Mouse (Mus musculus) midbrain, embryonic 16.5 days (tissue): ENCODE measurements around the gene Lpcat2b. TPM values are rescaled to one million over a fixed set of nuclear protein-coding genes. Genes with fewer than 3 reads are reported as not detected.

Experiments
- ATAC-seq: fragments of 200-750 bp; cut with Nextera tagmentation; 2 replicates; pipeline ENCODE4 v1.8.0; 2017; ENCODE audit warnings: moderate TSS enrichment
- H3K27ac ChIP-seq: fragments of 300-500 bp; sonication (generic); 2 replicates; pipeline ENCODE4 v1.5.1; 2014; ENCODE audit warnings: mild to moderate bottlenecking, low read length, mixed read lengths
- H3K27me3 ChIP-seq: fragments of 300-500 bp; sonication (generic); 2 replicates; pipeline ENCODE4 v1.6.1; 2014; ENCODE audit warnings: low read depth, low read length, mixed read lengths; ENCODE audit not compliant: control insufficient read depth, insufficient read depth
- H3K36me3 ChIP-seq: fragments of 300-500 bp; sonication (generic); 2 replicates; pipeline ENCODE4 v1.6.1; 2014; ENCODE audit warnings: mild to moderate bottlenecking, low read length, moderate library complexity, mixed read lengths; ENCODE audit not compliant: control insufficient read depth, insufficient read depth
- H3K4me1 ChIP-seq: fragments of 300-500 bp; sonication (generic); 2 replicates; pipeline ENCODE4 v1.6.1; 2014; ENCODE audit warnings: mild to moderate bottlenecking, low read length, mixed read lengths; ENCODE audit not compliant: control insufficient read depth, insufficient read depth
- H3K4me2 ChIP-seq: fragments of 300-500 bp; sonication (generic); 2 replicates; pipeline ENCODE4 v1.6.1; 2014; ENCODE audit warnings: mild to moderate bottlenecking, low read length, mixed read lengths
- H3K4me3 ChIP-seq: fragments of 300-500 bp; sonication (generic); 2 replicates; pipeline ENCODE4 v1.5.1; 2014; ENCODE audit warnings: low read depth, mild to moderate bottlenecking, low read length, moderate library complexity, mixed read lengths
- H3K9ac ChIP-seq: fragments of 300-500 bp; sonication (generic); 2 replicates; pipeline ENCODE4 v1.6.1; 2014; ENCODE audit warnings: low read depth, low read length, mixed read lengths
- H3K9me3 ChIP-seq: fragments of 300-500 bp; sonication (generic); replicated peaks from 2 replicates; pipeline ENCODE4 v1.6.1; 2014; ENCODE audit warnings: mild to moderate bottlenecking, low read length, mixed read lengths; ENCODE audit not compliant: control insufficient read depth, poor library complexity, severe bottlenecking
- WGBS: fragments of 180-500 bp; shearing (Covaris S2); extraction: QIAGEN DNeasy Blood & Tissue Kit; methylation state at CpG from one replicate; pipeline ENCODE4 v1.1.7; 2014; 5-methylcytosine and 5-hydroxymethylcytosine counted together
- polyA plus RNA-seq: library from polyadenylated mRNA; unstranded; fragments of >200 nt; fragmentation: Nextera tagmentation; extraction: Ambion mirVana; gene quantifications from 2 replicates; pipeline ENCODE4 v1.2.1, GENCODE M21; 2015

The Lpcat2b gene
- polyA plus RNA-seq, 1 experiment from 2014 or later = not detected

DNA sequence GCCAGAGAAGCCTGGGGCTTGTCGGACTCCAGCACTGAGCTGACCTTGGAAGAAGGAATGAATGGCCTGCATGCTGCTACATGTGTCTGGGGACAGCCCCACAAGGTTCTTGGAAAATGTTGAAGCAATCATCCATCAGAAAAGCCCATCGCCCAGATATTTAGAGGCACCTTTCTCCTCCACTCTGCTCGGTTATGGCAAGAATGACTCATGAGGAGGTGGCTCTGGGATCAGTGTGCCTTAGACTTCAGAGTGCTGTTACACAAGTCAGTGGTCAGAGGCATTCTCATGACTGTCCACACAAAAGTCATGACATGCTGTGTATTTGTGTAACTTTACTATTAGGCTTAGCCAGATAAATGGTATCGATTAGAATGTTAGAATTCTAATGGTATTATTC, 35.7 kb downstream of the Lpcat2b start:
- Histone ChIP-seq H3K36me3 (no peaks in the 10 kb centered on the region), H3K4me3 (no peak overlapping the region), H3K27me3 (no peaks in the 10 kb centered on the region), H3K4me2 (no peak overlapping the region), H3K4me1 (no peaks in the 10 kb centered on the region), H3K9me3 (no peaks in the 10 kb centered on the region), H3K27ac (no peak overlapping the region), H3K9ac (no peak overlapping the region)
- ATAC-seq = no peak
- 62% methylated on average over 4 of the region's 4 CpGs for WGBS

DNA sequence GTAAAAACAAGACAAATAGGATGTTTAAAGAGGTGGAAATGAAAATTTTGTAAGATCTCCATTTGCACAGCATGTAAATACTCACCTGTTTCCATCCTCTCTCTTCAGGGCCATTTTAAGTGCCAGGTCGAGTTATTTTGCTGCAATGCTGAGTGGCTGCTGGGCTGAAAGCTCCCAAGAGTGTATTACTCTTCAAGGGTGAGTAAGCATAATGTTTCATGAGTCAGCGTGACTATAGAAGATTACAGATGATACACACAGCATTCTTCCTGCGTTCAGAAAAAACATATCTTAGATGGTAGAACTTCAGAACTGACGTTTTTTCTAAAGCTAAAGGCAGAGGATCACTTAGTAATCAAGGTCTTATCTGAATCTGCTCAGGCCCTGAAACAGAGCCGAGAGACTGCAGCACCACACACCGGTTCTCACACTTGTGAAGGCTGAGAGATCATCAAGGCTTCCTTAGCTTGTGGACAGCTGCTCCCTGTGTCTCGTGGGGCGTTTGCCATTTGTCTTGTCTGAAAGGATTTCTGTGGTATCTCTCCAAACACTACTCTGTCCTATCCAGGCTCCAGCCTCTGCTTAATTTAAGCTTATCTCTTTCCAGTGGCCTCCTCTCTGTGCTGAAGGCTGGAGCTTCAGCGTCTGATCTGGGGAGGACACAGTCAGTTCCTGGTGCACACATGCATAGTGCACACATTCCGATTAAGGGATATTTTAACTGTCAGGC, 39.4 kb downstream of the Lpcat2b start:
- Histone ChIP-seq H3K4me1 (no peaks in the 10 kb centered on the region), H3K9me3 (no peaks in the 10 kb centered on the region), H3K27ac (no peak overlapping the region), H3K4me3 (no peak overlapping the region), H3K4me2 (no peak overlapping the region), H3K27me3 (no peaks in the 10 kb centered on the region), H3K9ac (no peak overlapping the region), H3K36me3 (no peaks in the 10 kb centered on the region)
- no peak for ATAC-seq
- 73% methylated on average over 10 of the region's 10 CpGs for WGBS

DNA sequence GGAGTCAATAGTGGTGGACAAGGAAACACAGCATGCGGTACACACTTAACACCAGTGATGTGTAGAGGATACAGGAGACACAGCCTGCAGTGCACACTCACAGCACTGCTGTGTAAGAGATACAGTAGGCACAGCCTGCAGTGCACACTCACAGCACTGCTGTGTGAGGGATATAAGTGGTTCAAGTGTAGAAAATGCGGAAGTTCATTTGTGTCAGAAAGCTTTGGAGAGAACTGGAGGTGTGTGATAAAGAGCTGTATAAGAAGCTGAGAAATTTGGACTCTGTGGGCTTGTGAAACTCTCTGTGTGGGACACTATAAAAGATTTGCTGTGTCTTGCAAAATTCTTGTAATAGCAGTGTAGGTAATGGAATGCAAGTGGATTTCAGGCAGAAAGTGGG, 48.8 kb downstream of the Lpcat2b start:
- ATAC-seq = no peak

More for the DNA sequence above, 48.8 kb downstream of the Lpcat2b start:
- H3K27me3 ChIP-seq = no peaks in the 10 kb centered on the region
- no peaks in the 10 kb centered on the region for H3K9me3 ChIP-seq
- no peak overlapping the region for H3K27ac ChIP-seq
- H3K36me3 ChIP-seq = no peaks in the 10 kb centered on the region
- H3K4me2 ChIP-seq = no peak overlapping the region
- H3K4me1 ChIP-seq = no peaks in the 10 kb centered on the region
- H3K9ac ChIP-seq = no peak overlapping the region
- 94% methylated on average over 2 of the region's 2 CpGs for WGBS
- no peak overlapping the region for H3K4me3 ChIP-seq

Other genes starting within 250 kb of the Lpcat2b start
- 3.5 and 4.3 TPM in 2 replicates for gene Tgfbr3, start 141.9 kb upstream of the Lpcat2b start, polyA plus RNA-seq
- gene Brdt, start 100.4 kb upstream of the Lpcat2b start, polyA plus RNA-seq = 3.3 and 3.7 TPM in 2 replicates
- gene Ephx4, start 28.8 kb upstream of the Lpcat2b start, polyA plus RNA-seq = 2.1 and 3.2 TPM in 2 replicates
- 23.5 and 24.9 TPM in 2 replicates for gene Btbd8, start 6.4 kb downstream of the Lpcat2b start, polyA plus RNA-seq
- 0.73 and 0.81 TPM in 2 replicates for gene Gm42669, start 76.1 kb downstream of the Lpcat2b start, polyA plus RNA-seq
- gene 1700028K03Rik, start 103.2 kb downstream of the Lpcat2b start, polyA plus RNA-seq = 0.29 and 0.46 TPM in 2 replicates
- gene Rpap2, start 165.8 kb downstream of the Lpcat2b start, polyA plus RNA-seq = 26.2 and 26.4 TPM in 2 replicates
- 39.8 and 40.4 TPM in 2 replicates for gene Glmn, start 166.3 kb downstream of the Lpcat2b start, polyA plus RNA-seq